Mouse (Mus musculus) embryonic fibroblast, embryonic 13.5 days (primary cell): ENCODE data around the gene Hnrnpdl.

Experiments
- CTCF ChIP-seq: IDR thresholded peaks from 2 replicates; pipeline ENCODE4 v1.5.1; 2011; ENCODE audit warnings: mild to moderate bottlenecking, control low read depth, low read length, moderate library complexity, borderline replicate concordance; ENCODE audit not compliant: insufficient read depth
- POLR2A ChIP-seq: IDR thresholded peaks from 2 replicates; pipeline ENCODE4 v1.6.1; 2011; ENCODE audit warnings: low read depth, mild to moderate bottlenecking, control low read depth, low read length, moderate library complexity

GRCm38 (mm10) chr5:100071541-100071940, 32.1 kb upstream of the Hnrnpdl start:
- TF ChIP-seq CTCF, result no peak
- TF ChIP-seq POLR2A, result no peak
